Mouse (Mus musculus): Measurements from ENCODE around the gene Exoc6b. TPM values are rescaled to one million over a fixed set of nuclear protein-coding genes. Genes with fewer than 3 reads are reported as not detected.

Exoc6b gene
- polyA plus RNA-seq, 1 experiment, result 7.7 TPM

- no peak overlapping the region for H3K4me3 ChIP-seq (ENCODE audit: insufficient read depth, poor library complexity, severe bottlenecking)
- H3ac ChIP-seq (ENCODE audit: control insufficient read depth, insufficient read length, low read depth), result no peak overlapping the region
- no peaks in the 10 kb centered on the region for H3K27me3 ChIP-seq (ENCODE audit: control insufficient read depth, insufficient read depth, insufficient read length)
- H3K79me3 ChIP-seq (ENCODE audit: low read depth), result no peaks in the 10 kb centered on the region
- no peaks in the 10 kb centered on the region for H3K79me2 ChIP-seq (ENCODE audit: control insufficient read depth, insufficient read depth)
- H3K36me3 ChIP-seq (ENCODE audit: control insufficient read depth, insufficient read depth), result no peaks in the 10 kb centered on the region
- TF ChIP-seq CTCF (IDR thresholded peaks at IDR 0.05; ENCODE audit: control insufficient read depth, insufficient read depth, insufficient read length), result no peak
- no peak for TF ChIP-seq MYOD1 (IDR thresholded peaks at IDR 0.05; ENCODE audit: control insufficient read depth, insufficient read length, low read depth)
- TF ChIP-seq FOSL1 (IDR thresholded peaks at IDR 0.05; ENCODE audit: insufficient read depth, low read length, poor library complexity, severe bottlenecking), result no peak
- no peak for TF ChIP-seq MAX (IDR thresholded peaks at IDR 0.05)
- TF ChIP-seq MYOG (IDR thresholded peaks at IDR 0.05; ENCODE audit: control insufficient read depth, extremely low read depth, insufficient read length), result no peak
- TF ChIP-seq USF1 (IDR thresholded peaks at IDR 0.05; ENCODE audit: low read depth), result no peak
- TF ChIP-seq CEBPB (IDR thresholded peaks at IDR 0.05; ENCODE audit: low read depth), result no peak
These were observed 182.8 kb downstream of the Exoc6b start for GRCm38 (mm10) chr6:84886551-84886950.

GRCm38 (mm10) chr6:84885080-84885479 is 184.2 kb downstream of the Exoc6b start:
- no peaks in the 10 kb centered on the region for H3K27me3 ChIP-seq (ENCODE audit: control insufficient read depth, insufficient read depth, insufficient read length)
- no peak overlapping the region for H3K4me3 ChIP-seq (ENCODE audit: insufficient read depth, poor library complexity, severe bottlenecking)

GRCm38 (mm10) chr6:84883720-84884119 is 185.6 kb downstream of the Exoc6b start:
- Histone ChIP-seq H3K27me3 (ENCODE audit: control insufficient read depth, insufficient read depth, insufficient read length) (no peaks in the 10 kb centered on the region), H3K36me3 (ENCODE audit: control insufficient read depth, insufficient read depth) (no peaks in the 10 kb centered on the region), H3K79me2 (ENCODE audit: control insufficient read depth, insufficient read depth) (no peaks in the 10 kb centered on the region), H3K79me3 (ENCODE audit: low read depth) (no peaks in the 10 kb centered on the region), H3ac (ENCODE audit: control insufficient read depth, insufficient read length, low read depth) (no peak overlapping the region), H3K4me3 (ENCODE audit: insufficient read depth, poor library complexity, severe bottlenecking) (no peak overlapping the region)
- no peak for TF ChIP-seq CEBPB (IDR thresholded peaks at IDR 0.05; ENCODE audit: low read depth)
- TF ChIP-seq CTCF (IDR thresholded peaks at IDR 0.05; ENCODE audit: control insufficient read depth, insufficient read depth, insufficient read length), result no peak
- TF ChIP-seq MYOD1 (IDR thresholded peaks at IDR 0.05; ENCODE audit: control insufficient read depth, insufficient read length, low read depth), result no peak
- no peak for TF ChIP-seq FOSL1 (IDR thresholded peaks at IDR 0.05; ENCODE audit: insufficient read depth, low read length, poor library complexity, severe bottlenecking)
- no peak for TF ChIP-seq MYOG (IDR thresholded peaks at IDR 0.05; ENCODE audit: control insufficient read depth, extremely low read depth, insufficient read length)
- TF ChIP-seq MAX (IDR thresholded peaks at IDR 0.05), result no peak
- TF ChIP-seq USF1 (IDR thresholded peaks at IDR 0.05; ENCODE audit: low read depth), result no peak

More at GRCm38 (mm10) chr6:84885080-84885479, 184.2 kb downstream of the Exoc6b start:
- no peaks in the 10 kb centered on the region for H3K36me3 ChIP-seq (ENCODE audit: control insufficient read depth, insufficient read depth)
- no peak overlapping the region for H3ac ChIP-seq (ENCODE audit: control insufficient read depth, insufficient read length, low read depth)
- TF ChIP-seq CTCF (IDR thresholded peaks at IDR 0.05; ENCODE audit: control insufficient read depth, insufficient read depth, insufficient read length) (no peak), CEBPB (IDR thresholded peaks at IDR 0.05; ENCODE audit: low read depth) (no peak), USF1 (IDR thresholded peaks at IDR 0.05; ENCODE audit: low read depth) (no peak), MYOG (IDR thresholded peaks at IDR 0.05; ENCODE audit: control insufficient read depth, extremely low read depth, insufficient read length) (no peak), FOSL1 (IDR thresholded peaks at IDR 0.05; ENCODE audit: insufficient read depth, low read length, poor library complexity, severe bottlenecking) (no peak), MYOD1 (IDR thresholded peaks at IDR 0.05; ENCODE audit: control insufficient read depth, insufficient read length, low read depth) (no peak), MAX (IDR thresholded peaks at IDR 0.05) (no peak)
- no peaks in the 10 kb centered on the region for H3K79me2 ChIP-seq (ENCODE audit: control insufficient read depth, insufficient read depth)
- no peaks in the 10 kb centered on the region for H3K79me3 ChIP-seq (ENCODE audit: low read depth)

GRCm38 (mm10) chr6:84882663-84883517 is 186.4 kb downstream of the Exoc6b start:
- H3K79me3 ChIP-seq (ENCODE audit: low read depth), result no peaks in the 10 kb centered on the region
- no peak overlapping the region for H3ac ChIP-seq (ENCODE audit: control insufficient read depth, insufficient read length, low read depth)
- no peaks in the 10 kb centered on the region for H3K36me3 ChIP-seq (ENCODE audit: control insufficient read depth, insufficient read depth)
- no peaks in the 10 kb centered on the region for H3K27me3 ChIP-seq (ENCODE audit: control insufficient read depth, insufficient read depth, insufficient read length)
- H3K79me2 ChIP-seq (ENCODE audit: control insufficient read depth, insufficient read depth), result no peaks in the 10 kb centered on the region
- TF ChIP-seq FOSL1 (IDR thresholded peaks at IDR 0.05; ENCODE audit: insufficient read depth, low read length, poor library complexity, severe bottlenecking), result no peak
- no peak for TF ChIP-seq CEBPB (IDR thresholded peaks at IDR 0.05; ENCODE audit: low read depth)
- no peak for TF ChIP-seq MYOD1 (IDR thresholded peaks at IDR 0.05; ENCODE audit: control insufficient read depth, insufficient read length, low read depth)
- no peak for TF ChIP-seq USF1 (IDR thresholded peaks at IDR 0.05; ENCODE audit: low read depth)
- no peak for TF ChIP-seq MYOG (IDR thresholded peaks at IDR 0.05; ENCODE audit: control insufficient read depth, extremely low read depth, insufficient read length)
- no peak overlapping the region for H3K4me3 ChIP-seq (ENCODE audit: insufficient read depth, poor library complexity, severe bottlenecking)

GRCm38 (mm10) chr6:84875869-84876268 is 193.4 kb downstream of the Exoc6b start:
- Histone ChIP-seq H3ac (ENCODE audit: control insufficient read depth, insufficient read length, low read depth) (no peak overlapping the region), H3K4me3 (ENCODE audit: insufficient read depth, poor library complexity, severe bottlenecking) (no peak overlapping the region), H3K79me2 (ENCODE audit: control insufficient read depth, insufficient read depth) (no peaks in the 10 kb centered on the region), H3K36me3 (ENCODE audit: control insufficient read depth, insufficient read depth) (no peaks in the 10 kb centered on the region), H3K27me3 (ENCODE audit: control insufficient read depth, insufficient read depth, insufficient read length) (no peaks in the 10 kb centered on the region), H3K79me3 (ENCODE audit: low read depth) (no peaks in the 10 kb centered on the region)
- TF ChIP-seq USF1 (IDR thresholded peaks at IDR 0.05; ENCODE audit: low read depth) (no peak), MYOD1 (IDR thresholded peaks at IDR 0.05; ENCODE audit: control insufficient read depth, insufficient read length, low read depth) (no peak), CEBPB (IDR thresholded peaks at IDR 0.05; ENCODE audit: low read depth) (no peak), MYOG (IDR thresholded peaks at IDR 0.05; ENCODE audit: control insufficient read depth, extremely low read depth, insufficient read length) (no peak), MAX (IDR thresholded peaks at IDR 0.05) (no peak), CTCF (IDR thresholded peaks at IDR 0.05; ENCODE audit: control insufficient read depth, insufficient read depth, insufficient read length) (no peak), FOSL1 (IDR thresholded peaks at IDR 0.05; ENCODE audit: insufficient read depth, low read length, poor library complexity, severe bottlenecking) (no peak)
